In genomic region chr9:41377701-41378626, GRCm38 (mm10) we compare ENCODE assay signal across 8 mouse cellular contexts.
DNase-seq lines count a peak whose midpoint lies in the region; ATAC-seq and TF ChIP-seq lines count a peak whose summit lies in the region.

No protein-coding gene starts in this region.

- peak overlapping the region; percentile 54 for H3K4me3 ChIP-seq in layer of hippocampus, adult 2 months
- peak overlapping the region; percentile 2; the same call in 1 of the 2 replicates for H3K4me3 ChIP-seq in forebrain, embryonic 11.5 days (ENCODE audit: low read depth, low read length)
- H3K4me3 ChIP-seq in limb, embryonic 11.5 days (ENCODE audit: low read depth, low read length): no peak overlapping the region
- no peak overlapping the region for H3K4me3 ChIP-seq in thymus, adult 2 months (ENCODE audit: control insufficient read depth, insufficient read depth, low read length)

- DNase-seq in layer of hippocampus, adult 2 months (ENCODE audit: low spot score in 2 of 2): peak in 1 of 2 experiments; percentile 11
- no peak for DNase-seq in layer of hippocampus, adult 9-10 months (ENCODE audit: low spot score)
- no peak for DNase-seq in forebrain, embryonic 11.5 days (ENCODE audit: low spot score)
- peak; percentile 37 for DNase-seq in limb, embryonic 11.5 days (ENCODE audit: low spot score)
- peak; percentile 35 for DNase-seq in right cerebral cortex, postnatal 4 days
- DNase-seq in thymus, adult 2 months: no peak
- no peak for DNase-seq in lung, postnatal 25 days (ENCODE audit: low spot score)
- DNase-seq in spleen, adult 18-20 months: no peak

- no peaks in the 10 kb centered on the region for H3K27me3 ChIP-seq in forebrain, embryonic 11.5 days (ENCODE audit: control insufficient read depth, insufficient read depth, low read length)
- H3K27me3 ChIP-seq in limb, embryonic 11.5 days (ENCODE audit: control insufficient read depth, insufficient read depth, low read length): no peaks in the 10 kb centered on the region
- H3K27me3 ChIP-seq in thymus, adult 2 months (ENCODE audit: control insufficient read depth, insufficient read depth, low read length): no peaks in the 10 kb centered on the region

- H3K36me3 ChIP-seq in forebrain, embryonic 11.5 days (ENCODE audit: control insufficient read depth, insufficient read depth, low read length): no peaks in the 10 kb centered on the region
- no peaks in the 10 kb centered on the region for H3K36me3 ChIP-seq in limb, embryonic 11.5 days (ENCODE audit: control insufficient read depth, insufficient read depth, low read length)
- H3K36me3 ChIP-seq in thymus, adult 2 months (ENCODE audit: control insufficient read depth, insufficient read depth, low read length): no peaks in the 10 kb centered on the region

- peak overlapping the region; percentile 89 for H3K27ac ChIP-seq in layer of hippocampus, adult 2 months
- peak overlapping the region; percentile 89 for H3K27ac ChIP-seq in forebrain, embryonic 11.5 days (ENCODE audit: low read depth, low read length)
- H3K27ac ChIP-seq in limb, embryonic 11.5 days (replicated peaks; ENCODE audit: low read depth, low read length): peak overlapping the region; percentile 49
- H3K27ac ChIP-seq in thymus, adult 2 months (ENCODE audit: control insufficient read depth, insufficient read depth, low read length): no peak overlapping the region

- TF ChIP-seq POLR2A in thymus, adult 2 months (IDR thresholded peaks at IDR 0.05; ENCODE audit: control insufficient read depth, extremely low read depth, insufficient read depth, low read length, poor library complexity): no peak

- peaks cover 30% of the 10 kb centered on the region for H3K4me1 ChIP-seq in forebrain, embryonic 11.5 days (replicated peaks; ENCODE audit: control insufficient read depth, insufficient read depth, low read length)
- peaks cover 10% of the 10 kb centered on the region for H3K4me1 ChIP-seq in limb, embryonic 11.5 days (ENCODE audit: control insufficient read depth, insufficient read depth, low read length)
- no peaks in the 10 kb centered on the region for H3K4me1 ChIP-seq in thymus, adult 2 months (replicated peaks; ENCODE audit: control insufficient read depth, insufficient read depth, low read length)

- no peak for TF ChIP-seq CTCF in layer of hippocampus, adult 2 months (conservative IDR thresholded peaks at IDR 0.05)
- no peak for TF ChIP-seq CTCF in thymus, adult 2 months (IDR thresholded peaks at IDR 0.05; ENCODE audit: borderline replicate concordance, control insufficient read depth, extremely low read depth, insufficient read depth, low read length, poor library complexity)

- peak overlapping the region; percentile 42; the same call in 1 of the 2 replicates for H3K4me2 ChIP-seq in forebrain, embryonic 11.5 days (ENCODE audit: low read depth, low read length, severe bottlenecking)
- no peak overlapping the region for H3K4me2 ChIP-seq in limb, embryonic 11.5 days (ENCODE audit: low read depth, severe bottlenecking)

- H3K9me3 ChIP-seq in forebrain, embryonic 11.5 days (ENCODE audit: control insufficient read depth, low read length): no peaks in the 10 kb centered on the region
- no peaks in the 10 kb centered on the region for H3K9me3 ChIP-seq in limb, embryonic 11.5 days (ENCODE audit: control insufficient read depth, low read length)

- H3K9ac ChIP-seq in forebrain, embryonic 11.5 days (ENCODE audit: low read length): peak overlapping the region; percentile 55
- H3K9ac ChIP-seq in limb, embryonic 11.5 days (ENCODE audit: low read length): peak overlapping the region; percentile 5; the same call in 1 of the 2 replicates

- peak; percentile 39 for ATAC-seq in forebrain, embryonic 11.5 days (replicated peaks; ENCODE audit: low FRiP score)
- ATAC-seq in limb, embryonic 11.5 days (ENCODE audit: insufficient number of reproducible peaks, low FRiP score, low TSS enrichment, low read depth): no peak

- 32% methylated on average over 18 of the region's 18 CpGs for WGBS in forebrain, embryonic 11.5 days
- WGBS in limb, embryonic 11.5 days: 68% methylated on average over 18 of the region's 18 CpGs
- WGBS in thymus, adult 2 months: 89% methylated on average over 18 of the region's 18 CpGs

Comparison
In these comparisons a context has a peak if more than half of its experiments do, and no peak if none do; other contexts are left out.
1. DNase-seq: peak in limb, embryonic 11.5 days (single experiment) and right cerebral cortex, postnatal 4 days (single experiment); none in layer of hippocampus, adult 9-10 months (single experiment), forebrain, embryonic 11.5 days (single experiment), thymus, adult 2 months (single experiment), lung, postnatal 25 days (single experiment) and spleen, adult 18-20 months (0 of 2).
2. H3K4me3 ChIP-seq: peak in layer of hippocampus, adult 2 months (single experiment) and forebrain, embryonic 11.5 days (single experiment); none in limb, embryonic 11.5 days (single experiment) and thymus, adult 2 months (single experiment).